Mouse (Mus musculus): Measurements from ENCODE around the gene Mylk4.

GRCm38 (mm10) chr13:32831505-32832273 is 47.9 kb upstream of the Mylk4 start:
- TF ChIP-seq CTCF (IDR thresholded peaks at IDR 0.05; ENCODE audit: low read depth) (no peak), EP300 (IDR thresholded peaks at IDR 0.05; ENCODE audit: low read depth) (no peak)
